Mouse (Mus musculus) brain, embryonic 14.5 days (tissue): ENCODE results near the gene Tln2.

ENCODE experiments used
- CTCF ChIP-seq: fragments of 200-500 bp; IDR thresholded peaks from 2 replicates; pipeline ENCODE4 v1.5.1; 2012; ENCODE audit warnings: inconsistent platforms, mild to moderate bottlenecking, moderate library complexity, borderline replicate concordance; ENCODE audit not compliant: insufficient read depth, insufficient read length; ENCODE audit errors: extremely low read depth
- POLR2A ChIP-seq: fragments of 200-500 bp; IDR thresholded peaks from 2 replicates; pipeline ENCODE4 v1.6.1; 2012; ENCODE audit warnings: mild to moderate bottlenecking, inconsistent platforms, borderline replicate concordance; ENCODE audit not compliant: poor library complexity, insufficient read depth, insufficient read length, severe bottlenecking; ENCODE audit errors: extremely low read depth

- TF ChIP-seq CTCF (no peak), POLR2A (no peak)
Measured at GRCm38 (mm10) chr9:67605867-67606435, 46.4 kb upstream of the Tln2 start.
